Mouse (Mus musculus): ENCODE data around the gene Dip2c. TPM values are rescaled to one million over a fixed set of nuclear protein-coding genes. Genes with fewer than 3 reads are reported as not detected.

Dip2c gene
- polyA plus RNA-seq, 1 experiment from 2014 or later, result 14.7 TPM

DNA sequence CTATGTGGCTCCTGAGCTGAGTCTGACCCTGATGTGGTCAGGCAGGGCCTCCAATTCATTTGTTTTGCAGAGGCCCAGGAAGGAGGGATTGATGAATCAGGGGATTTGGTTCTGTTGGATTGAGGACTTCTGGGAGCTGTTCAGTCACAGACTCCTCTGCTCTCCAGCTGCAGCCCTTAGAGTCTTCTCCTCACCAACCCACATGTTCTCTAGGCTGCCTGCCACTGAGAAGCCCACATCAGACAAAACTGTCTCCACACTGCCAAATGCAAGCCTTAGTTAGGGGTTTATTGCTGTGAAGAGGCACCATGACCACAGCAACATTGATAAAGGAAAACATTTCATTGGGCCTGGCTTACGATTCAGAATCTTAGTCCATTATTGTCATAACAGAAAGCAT is 387.3 kb downstream of the Dip2c start:
- H3K27ac ChIP-seq, result no peak overlapping the region
- no peaks in the 10 kb centered on the region for H3K27me3 ChIP-seq (replicated peaks)
- no peaks in the 10 kb centered on the region for H3K4me1 ChIP-seq
- H3K4me2 ChIP-seq, result no peak overlapping the region
- no peak overlapping the region for H3K9ac ChIP-seq
- H3K9me3 ChIP-seq, result no peaks in the 10 kb centered on the region
- H3K4me3 ChIP-seq, result no peak overlapping the region
- ATAC-seq (replicated peaks), result no peak
- 91% methylated on average over 1 of the region's 1 CpGs for WGBS
- H3K36me3 ChIP-seq (replicated peaks), result peaks cover 19% of the 10 kb centered on the region; the same call in 1 of the 2 replicates

DNA sequence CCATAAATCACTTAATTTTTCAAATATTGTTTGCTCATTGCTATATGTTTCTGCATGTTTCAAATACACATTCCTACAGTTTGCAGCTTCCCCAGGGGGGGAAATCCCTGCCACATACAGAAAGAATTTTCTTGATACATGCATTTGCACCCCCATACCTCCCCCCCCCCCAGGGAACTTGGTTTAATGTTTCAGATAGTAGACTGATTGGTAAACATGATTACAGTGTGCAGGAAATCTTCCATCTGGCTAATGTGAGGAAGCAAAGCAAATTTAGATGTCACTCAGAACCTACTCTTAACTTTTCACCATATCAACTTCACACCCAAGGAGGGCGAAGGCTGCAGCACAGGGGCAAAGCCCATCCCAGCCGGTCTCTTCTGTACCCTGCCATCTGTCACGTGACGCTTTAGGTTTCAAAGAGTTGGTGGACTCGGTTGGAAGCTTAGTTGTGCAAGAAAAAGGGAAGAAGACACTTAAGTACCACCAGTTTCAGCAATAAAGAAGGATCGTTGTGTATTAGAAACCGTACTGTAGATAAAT is 391.7 kb downstream of the Dip2c start:
- no peak overlapping the region for H3K4me2 ChIP-seq
- no peak for ATAC-seq (replicated peaks)
- H3K9me3 ChIP-seq, result no peaks in the 10 kb centered on the region
- no peak overlapping the region for H3K9ac ChIP-seq
- WGBS, result 86% methylated on average over 7 of the region's 7 CpGs
- no peak overlapping the region for H3K27ac ChIP-seq
- no peak overlapping the region for H3K4me3 ChIP-seq
- H3K4me1 ChIP-seq, result no peaks in the 10 kb centered on the region
- H3K27me3 ChIP-seq (replicated peaks), result no peaks in the 10 kb centered on the region
- peaks cover 8% of the 10 kb centered on the region; the same call in 1 of the 2 replicates for H3K36me3 ChIP-seq (replicated peaks)

DNA sequence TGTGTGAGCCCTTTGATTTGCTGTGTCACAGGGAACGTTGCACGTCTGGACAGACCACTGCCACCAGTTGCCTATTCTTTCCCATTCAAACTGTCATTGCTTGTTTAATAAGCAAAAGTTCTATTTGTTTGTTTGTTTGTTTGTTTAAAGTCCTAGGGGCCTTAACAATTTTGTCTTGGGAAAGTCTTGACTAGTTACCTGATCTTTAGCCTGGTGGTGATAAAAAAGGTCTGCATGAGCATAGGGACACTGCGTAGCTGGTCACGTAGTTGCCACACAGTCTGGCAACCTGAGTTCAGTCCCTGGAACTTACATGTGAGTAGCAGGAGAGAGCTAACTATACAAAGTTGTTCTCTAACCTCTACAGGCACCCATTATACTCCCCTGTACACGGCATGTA is 392.9 kb downstream of the Dip2c start:
- Histone ChIP-seq H3K4me3 (no peak overlapping the region), H3K27ac (no peak overlapping the region), H3K27me3 (replicated peaks) (no peaks in the 10 kb centered on the region), H3K9me3 (no peaks in the 10 kb centered on the region), H3K36me3 (replicated peaks) (peaks cover 8% of the 10 kb centered on the region; the same call in 1 of the 2 replicates), H3K9ac (no peak overlapping the region), H3K4me1 (no peaks in the 10 kb centered on the region), H3K4me2 (no peak overlapping the region)
- no peak for ATAC-seq (replicated peaks)
- 89% methylated on average over 5 of the region's 5 CpGs for WGBS

DNA sequence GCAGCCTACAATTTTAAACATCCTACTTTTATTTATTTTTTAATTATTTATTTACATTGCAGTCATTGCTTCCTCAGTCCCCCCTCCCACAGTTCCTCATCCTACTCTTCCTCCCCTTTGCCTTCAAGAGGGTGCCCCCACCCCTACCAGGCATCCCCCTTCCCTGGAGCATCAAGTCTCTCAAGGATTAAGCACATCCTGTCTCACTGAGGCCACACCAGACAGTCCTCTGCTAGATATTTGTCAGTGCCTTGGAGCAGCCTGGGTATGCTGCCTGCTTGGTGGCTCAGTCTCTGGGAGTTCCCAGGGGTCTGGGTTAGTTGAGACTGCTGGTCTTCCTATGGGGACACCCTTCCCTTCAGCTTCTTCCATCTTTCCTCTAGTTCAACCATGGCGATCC is 397.8 kb downstream of the Dip2c start:
- Histone ChIP-seq H3K4me2 (no peak overlapping the region), H3K27ac (no peak overlapping the region), H3K4me1 (no peaks in the 10 kb centered on the region), H3K9me3 (0 out of 2 replicates have a peak, but pooled peaks cover 4% of the 10 kb centered on the region), H3K4me3 (no peak overlapping the region), H3K27me3 (replicated peaks) (no peaks in the 10 kb centered on the region), H3K36me3 (replicated peaks) (peaks cover 6% of the 10 kb centered on the region; the same call in 1 of the 2 replicates), H3K9ac (no peak overlapping the region)
- WGBS, result 97% methylated on average over 1 of the region's 1 CpGs
- no peak for ATAC-seq (replicated peaks)

DNA sequence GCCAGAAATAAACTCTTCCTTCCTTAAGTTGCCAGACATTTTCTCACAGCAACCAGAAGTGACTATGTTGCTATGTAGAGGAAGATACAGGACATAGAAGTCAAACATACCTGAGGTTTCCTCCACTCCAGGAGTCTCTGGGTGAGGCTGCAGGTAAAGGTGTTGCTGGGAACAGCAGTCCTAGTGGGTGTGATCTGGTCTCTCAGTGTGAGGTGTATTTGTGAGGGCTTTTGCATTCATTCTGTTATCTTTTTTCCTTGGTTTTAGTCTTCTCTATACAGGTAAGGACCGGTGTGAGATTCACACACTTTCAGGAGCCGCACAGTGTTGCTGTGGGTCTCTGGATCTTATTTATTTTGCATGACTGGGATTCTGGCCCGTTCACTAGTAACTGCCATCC is 405.2 kb downstream of the Dip2c start:
- peaks cover 9% of the 10 kb centered on the region; the same call in 1 of the 2 replicates for H3K36me3 ChIP-seq (replicated peaks)
- no peak overlapping the region for H3K4me2 ChIP-seq
- no peak for ATAC-seq (replicated peaks)

DNA sequence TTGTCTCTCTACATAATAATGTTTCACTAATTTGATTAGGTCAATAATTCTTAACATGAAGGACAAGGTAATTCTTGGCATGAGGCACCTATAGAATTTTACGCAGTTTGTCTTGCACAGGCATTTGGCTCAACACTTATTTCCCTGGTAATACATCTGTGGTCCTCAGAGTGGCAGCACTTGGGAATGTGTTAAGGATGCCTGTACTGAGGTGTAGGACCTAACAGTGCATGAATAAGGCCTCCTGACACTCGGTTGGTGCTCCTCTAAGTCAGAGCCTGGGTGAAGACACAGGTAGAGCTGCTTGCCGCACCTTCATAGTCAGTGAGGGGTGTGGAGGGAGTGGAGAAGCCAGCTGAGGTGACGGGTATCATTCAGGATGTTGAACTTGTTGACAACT is 407.0 kb downstream of the Dip2c start:
- Histone ChIP-seq H3K4me3 (no peak overlapping the region), H3K36me3 (replicated peaks) (peaks cover 22% of the 10 kb centered on the region; the same call in 1 of the 2 replicates), H3K9ac (no peak overlapping the region), H3K27me3 (replicated peaks) (no peaks in the 10 kb centered on the region), H3K4me1 (no peaks in the 10 kb centered on the region), H3K27ac (no peak overlapping the region), H3K4me2 (no peak overlapping the region), H3K9me3 (no peaks in the 10 kb centered on the region)
- WGBS, result 93% methylated on average over 4 of the region's 4 CpGs
- no peak for ATAC-seq (replicated peaks)

More for the DNA sequence above, 405.2 kb downstream of the Dip2c start:
- Histone ChIP-seq H3K9ac (no peak overlapping the region), H3K4me3 (no peak overlapping the region), H3K9me3 (no peaks in the 10 kb centered on the region), H3K27ac (no peak overlapping the region), H3K27me3 (replicated peaks) (no peaks in the 10 kb centered on the region), H3K4me1 (no peaks in the 10 kb centered on the region)
- WGBS, result 99% methylated on average over 3 of the region's 3 CpGs

DNA sequence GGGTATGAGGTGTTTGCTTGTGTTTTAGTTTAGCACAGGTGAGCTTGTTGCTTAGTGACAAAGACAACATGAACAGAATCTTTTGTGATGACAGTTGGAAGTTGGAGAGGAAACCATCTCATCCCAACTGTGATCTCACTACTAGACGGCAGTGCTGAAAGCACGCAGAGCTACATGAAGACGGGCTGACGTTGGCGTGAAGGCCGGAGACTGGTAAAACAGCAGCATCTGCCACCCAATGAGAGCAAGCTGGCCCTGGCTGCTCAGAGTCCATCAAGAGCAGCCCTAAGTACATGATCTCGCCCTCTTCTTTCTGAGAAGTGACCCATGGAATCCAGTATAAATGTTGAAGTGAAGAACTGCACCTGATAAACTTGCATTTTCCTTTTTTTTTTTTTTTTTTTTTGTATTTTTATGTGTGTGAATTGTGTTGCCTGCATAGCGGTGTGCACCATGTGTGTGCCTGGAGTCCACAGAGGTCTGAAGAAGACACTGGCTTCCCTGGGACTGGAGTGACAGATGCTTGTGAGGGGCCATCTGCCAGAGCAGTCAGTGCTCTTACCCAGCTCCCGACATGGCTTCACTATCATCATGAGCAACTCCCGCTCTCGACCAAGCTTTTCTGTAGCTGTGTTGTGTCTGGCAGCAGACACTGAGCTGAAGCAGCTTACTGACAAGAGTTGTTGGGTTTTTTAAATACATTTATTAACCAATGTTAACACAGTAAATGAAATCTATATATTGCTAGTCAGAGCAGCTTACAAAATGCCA is 408.0 kb downstream of the Dip2c start:
- Histone ChIP-seq H3K4me1 (no peaks in the 10 kb centered on the region), H3K4me2 (no peak overlapping the region), H3K9me3 (no peaks in the 10 kb centered on the region), H3K4me3 (no peak overlapping the region), H3K27me3 (replicated peaks) (no peaks in the 10 kb centered on the region), H3K27ac (no peak overlapping the region), H3K9ac (no peak overlapping the region), H3K36me3 (replicated peaks) (peaks cover 31% of the 10 kb centered on the region; the same call in 1 of the 2 replicates)
- WGBS, result 95% methylated on average over 11 of the region's 11 CpGs
- no peak for ATAC-seq (replicated peaks)

DNA sequence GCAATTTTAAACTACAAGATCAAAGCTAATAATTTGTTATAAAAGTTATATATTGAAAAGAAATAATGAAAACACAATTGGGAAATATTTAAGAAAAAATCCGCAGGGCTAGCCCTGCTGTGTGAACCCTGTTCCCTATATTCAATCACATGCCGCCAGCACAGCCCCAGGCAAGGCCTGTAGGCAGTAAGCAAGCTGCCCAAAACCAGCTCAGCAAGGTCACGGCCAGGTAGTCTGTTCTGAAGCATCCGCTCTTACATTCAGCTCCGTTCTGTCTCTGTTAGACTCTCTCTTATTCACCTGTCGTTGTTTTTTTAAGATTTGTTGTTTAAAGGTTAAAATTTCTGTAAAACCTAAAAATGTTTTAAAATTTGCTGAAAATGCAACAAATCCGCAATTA is 409.9 kb downstream of the Dip2c start:
- Histone ChIP-seq H3K9ac (no peak overlapping the region), H3K27ac (no peak overlapping the region), H3K4me1 (no peaks in the 10 kb centered on the region), H3K36me3 (replicated peaks) (peaks cover 45% of the 10 kb centered on the region), H3K4me3 (no peak overlapping the region), H3K27me3 (replicated peaks) (no peaks in the 10 kb centered on the region), H3K4me2 (no peak overlapping the region), H3K9me3 (no peaks in the 10 kb centered on the region)
- no peak for ATAC-seq (replicated peaks)
- 94% methylated on average over 7 of the region's 7 CpGs for WGBS

DNA sequence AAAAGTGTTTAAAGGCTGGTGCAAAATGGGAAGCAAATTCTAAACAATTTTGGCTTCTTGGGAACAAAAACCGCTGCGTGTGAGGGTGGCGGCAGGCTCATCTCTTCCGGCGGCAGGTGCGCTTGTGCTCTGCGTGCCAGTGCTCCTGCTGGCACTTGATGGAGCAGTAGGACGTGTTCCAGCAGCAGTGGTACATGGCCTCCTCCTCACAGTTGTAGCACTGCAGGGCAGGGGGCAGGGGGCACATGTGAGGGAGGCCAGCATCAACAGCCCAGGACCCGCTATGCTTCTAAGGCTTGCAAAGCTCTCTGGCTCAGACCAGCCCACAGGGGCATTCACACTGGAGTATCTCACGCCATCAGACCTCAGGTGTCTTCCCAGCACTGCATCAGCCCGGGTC is 410.4 kb downstream of the Dip2c start:
- H3K27me3 ChIP-seq (replicated peaks), result no peaks in the 10 kb centered on the region
- no peaks in the 10 kb centered on the region for H3K9me3 ChIP-seq
- H3K4me1 ChIP-seq, result no peaks in the 10 kb centered on the region
- peaks cover 47% of the 10 kb centered on the region for H3K36me3 ChIP-seq (replicated peaks)
- no peak overlapping the region for H3K9ac ChIP-seq
- 0 out of 2 replicates have a peak, but pooled peaks have one; percentile 37 for ATAC-seq (replicated peaks)
- H3K27ac ChIP-seq, result no peak overlapping the region
- no peak overlapping the region for H3K4me2 ChIP-seq
- H3K4me3 ChIP-seq, result no peak overlapping the region
- 89% methylated on average over 11 of the region's 11 CpGs for WGBS

DNA sequence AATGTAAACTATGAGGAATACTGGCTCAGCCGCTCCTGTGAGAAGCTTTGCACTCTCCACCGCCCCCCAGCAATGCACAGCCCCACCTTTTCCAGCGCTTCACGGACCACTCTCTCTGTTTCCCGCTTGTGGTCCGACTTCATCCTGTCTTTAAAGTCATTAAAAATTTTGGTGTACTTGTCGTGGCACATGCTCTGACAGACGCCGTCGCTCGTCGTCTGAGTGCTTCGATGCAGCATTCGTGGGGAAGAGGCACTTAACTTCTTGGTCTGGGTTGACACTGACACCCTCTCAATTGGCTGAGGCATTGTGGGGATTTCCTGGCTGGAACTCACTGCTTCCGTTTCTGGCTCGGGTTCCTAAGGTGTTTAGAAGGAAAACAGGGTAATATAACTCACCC is 413.0 kb downstream of the Dip2c start:
- Histone ChIP-seq H3K27me3 (replicated peaks) (no peaks in the 10 kb centered on the region), H3K4me3 (no peak overlapping the region), H3K27ac (no peak overlapping the region), H3K36me3 (replicated peaks) (peaks cover 53% of the 10 kb centered on the region), H3K4me1 (no peaks in the 10 kb centered on the region), H3K9ac (no peak overlapping the region), H3K9me3 (no peaks in the 10 kb centered on the region), H3K4me2 (no peak overlapping the region)
- no peak for ATAC-seq (replicated peaks)
- WGBS, result 91% methylated on average over 16 of the region's 16 CpGs

DNA sequence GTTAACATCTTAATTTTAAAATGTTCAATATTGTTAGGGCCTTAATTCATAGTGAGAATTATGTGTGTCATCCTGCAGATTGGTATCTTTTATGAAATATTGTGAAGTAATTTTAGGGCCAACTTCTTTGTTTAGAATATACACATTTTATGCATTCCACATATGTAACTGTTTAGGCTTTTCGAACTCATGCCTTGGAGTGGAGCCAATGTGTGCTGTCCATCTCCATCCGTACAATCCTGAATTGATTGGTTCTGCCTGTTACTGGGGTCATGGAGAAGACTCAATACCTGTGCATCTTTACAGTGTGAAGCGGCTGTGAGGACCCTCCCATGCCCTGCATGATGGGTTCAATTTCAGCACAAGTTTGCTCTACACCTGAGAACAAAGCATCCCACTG is 416.5 kb downstream of the Dip2c start:
- H3K36me3 ChIP-seq (replicated peaks), result peaks cover 59% of the 10 kb centered on the region
- no peaks in the 10 kb centered on the region for H3K27me3 ChIP-seq (replicated peaks)
- H3K4me3 ChIP-seq, result no peak overlapping the region
- no peak overlapping the region for H3K9ac ChIP-seq
- H3K4me2 ChIP-seq, result no peak overlapping the region
- no peak for ATAC-seq (replicated peaks)
- H3K27ac ChIP-seq, result no peak overlapping the region
- no peaks in the 10 kb centered on the region for H3K9me3 ChIP-seq
- no peaks in the 10 kb centered on the region for H3K4me1 ChIP-seq
- WGBS, result 87% methylated on average over 3 of the region's 3 CpGs

DNA sequence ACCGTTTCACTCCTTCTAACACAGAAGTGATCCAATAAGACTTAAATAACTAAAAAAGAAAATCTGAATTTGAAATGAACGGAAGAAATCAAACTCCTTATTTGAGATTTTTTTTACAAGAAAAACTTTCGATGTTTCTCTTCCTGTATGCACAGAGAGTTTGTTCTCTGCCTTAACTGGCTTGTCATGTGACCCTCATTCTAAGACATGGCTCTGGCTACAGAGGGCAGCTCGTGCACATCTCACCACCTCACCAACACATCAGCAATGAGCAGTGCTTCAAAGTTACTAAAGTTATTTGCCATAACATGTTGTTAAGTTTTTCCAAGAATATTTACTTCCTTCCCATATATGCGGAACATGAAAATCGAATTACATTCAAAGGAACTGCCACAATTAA is 418.3 kb downstream of the Dip2c start:
- H3K36me3 ChIP-seq (replicated peaks), result peaks cover 50% of the 10 kb centered on the region
- no peak for ATAC-seq (replicated peaks)
- H3K4me1 ChIP-seq, result no peaks in the 10 kb centered on the region
- H3K4me3 ChIP-seq, result no peak overlapping the region
- no peak overlapping the region for H3K27ac ChIP-seq
- 94% methylated on average over 6 of the region's 6 CpGs for WGBS
- H3K27me3 ChIP-seq (replicated peaks), result no peaks in the 10 kb centered on the region
- no peak overlapping the region for H3K4me2 ChIP-seq
- no peak overlapping the region for H3K9ac ChIP-seq
- H3K9me3 ChIP-seq, result no peaks in the 10 kb centered on the region

DNA sequence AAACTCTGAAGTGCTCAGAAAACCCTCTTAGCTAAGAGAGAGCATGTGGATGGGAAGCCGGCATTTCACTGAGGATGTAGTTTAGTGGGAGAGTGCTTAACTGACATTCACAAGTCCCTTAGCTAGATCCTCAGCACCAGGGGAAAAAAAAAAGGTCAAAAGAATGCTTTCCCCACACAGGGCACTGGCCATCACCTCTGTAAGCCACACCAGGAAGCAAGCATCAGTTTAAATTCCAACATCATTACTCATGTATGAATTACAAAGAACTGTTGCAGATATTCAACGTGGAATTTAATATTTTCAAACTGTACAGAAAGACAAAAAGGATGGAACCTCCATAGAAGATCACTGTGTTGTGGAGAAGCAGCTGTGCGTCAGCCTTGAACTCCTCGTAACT is 419.1 kb downstream of the Dip2c start:
- 95% methylated on average over 4 of the region's 4 CpGs for WGBS
- ATAC-seq (replicated peaks), result no peak
- Histone ChIP-seq H3K27ac (no peak overlapping the region), H3K4me1 (no peaks in the 10 kb centered on the region), H3K9ac (no peak overlapping the region), H3K36me3 (replicated peaks) (peaks cover 44% of the 10 kb centered on the region), H3K4me3 (no peak overlapping the region), H3K9me3 (no peaks in the 10 kb centered on the region), H3K4me2 (no peak overlapping the region), H3K27me3 (replicated peaks) (no peaks in the 10 kb centered on the region)
